Mouse (Mus musculus): Measurements from ENCODE around the gene Tia1.
"Not testable (repeated sequence)": the region's sequence is repeated elsewhere in the genome, so short reads cannot be mapped to it uniquely, and the experiment has no call there.

Tia1 gene

DNA sequence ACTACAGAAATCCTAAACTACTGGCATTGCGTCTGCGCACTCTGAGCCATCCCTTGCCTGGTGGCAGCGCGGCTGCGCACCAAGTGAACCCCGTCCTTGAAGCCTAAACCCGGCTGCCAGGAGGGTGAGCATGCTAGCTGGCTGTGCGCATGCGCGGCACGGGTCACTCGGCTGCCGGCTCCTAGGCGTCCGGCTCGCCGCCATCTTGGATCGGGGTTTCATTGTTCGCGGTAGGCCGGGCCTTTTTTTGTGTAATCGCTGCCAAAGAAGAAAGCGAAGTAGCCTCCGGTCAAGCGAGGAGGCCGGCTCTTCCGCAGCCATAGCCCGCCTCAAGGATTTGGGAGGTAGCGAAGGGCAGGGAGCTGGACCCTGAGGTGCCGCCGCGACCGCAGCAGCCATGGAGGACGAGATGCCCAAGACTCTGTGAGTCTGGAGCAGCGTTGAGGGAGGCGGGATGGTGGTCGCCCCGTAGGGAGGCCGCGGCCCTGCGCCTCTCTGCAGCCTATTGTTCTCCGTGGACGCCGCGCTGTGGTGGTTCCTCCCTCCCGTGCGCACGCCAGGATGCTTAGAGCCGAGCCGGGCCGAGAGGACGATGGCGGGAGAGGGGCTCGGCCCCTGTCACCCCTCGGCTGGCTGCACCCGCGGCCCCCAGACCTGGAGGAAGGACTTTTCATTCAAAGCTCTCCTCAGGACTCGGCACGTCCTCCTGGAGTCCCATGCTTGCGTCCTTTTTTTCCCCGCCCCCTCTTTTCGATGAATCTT is at the start of gene Tia1:
Tia1 (plus strand) TSS at position 120 of the 762 bp plus-strand sequence.
- DNase-seq (ENCODE audit: extremely low read depth, low read depth, low spot score), result peak; percentile 64

GRCm38 (mm10) chr6:86354948-86355347 is 49.1 kb upstream of the Tia1 start:
- DNase-seq (ENCODE audit: extremely low read depth, low read depth, low spot score), result no peak

GRCm38 (mm10) chr6:86356956-86357355 is 47.1 kb upstream of the Tia1 start:
- no peak for DNase-seq (ENCODE audit: extremely low read depth, low read depth, low spot score)

DNA sequence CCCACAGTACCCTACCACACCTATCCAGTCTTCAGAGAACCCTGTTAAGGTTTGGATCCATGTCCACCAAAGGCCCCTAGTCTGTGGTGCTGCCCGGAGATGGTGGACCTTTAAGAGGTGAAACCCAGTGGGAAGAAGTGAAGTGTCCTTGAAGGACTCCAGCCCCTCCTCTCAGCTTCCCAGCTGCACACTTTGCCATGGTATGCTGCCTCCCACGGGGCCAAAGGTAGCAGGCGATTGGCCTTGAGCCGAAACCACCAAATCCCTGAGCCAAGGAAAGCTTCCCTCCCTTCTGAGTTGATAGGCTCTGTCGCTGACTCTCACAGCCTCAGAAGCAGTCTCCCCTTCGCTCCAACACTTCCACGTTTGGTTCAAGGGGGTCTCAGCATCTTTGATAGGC is 43.3 kb upstream of the Tia1 start:
- DNase-seq (ENCODE audit: extremely low read depth, low read depth, low spot score), result no peak

DNA sequence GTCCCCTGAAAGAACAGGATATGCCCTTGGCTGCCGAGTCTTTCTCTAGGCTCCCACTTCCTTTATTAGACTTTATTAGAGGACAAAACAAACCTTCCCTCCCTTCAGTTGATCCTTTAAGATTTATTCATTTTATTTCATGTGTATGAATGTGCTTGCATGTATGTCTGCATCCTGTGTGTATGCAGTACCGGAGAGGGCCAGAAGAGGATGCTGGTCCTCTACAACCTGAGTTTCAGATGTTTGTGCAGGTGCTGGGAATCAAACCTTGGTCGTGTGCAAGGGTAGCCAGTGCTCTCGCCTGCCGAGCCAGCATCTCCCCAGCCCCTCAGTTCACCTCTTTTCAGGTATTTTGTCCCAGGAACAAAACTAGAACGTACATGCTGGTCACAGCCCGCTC is 42.6 kb upstream of the Tia1 start:
- DNase-seq (ENCODE audit: extremely low read depth, low read depth, low spot score), result no peak

- no peak for DNase-seq (ENCODE audit: extremely low read depth, low read depth, low spot score)
Measured at GRCm38 (mm10) chr6:86364442-86365141, 39.4 kb upstream of the Tia1 start.

GRCm38 (mm10) chr6:86365371-86366124 is 38.5 kb upstream of the Tia1 start, which contains the start of gene Fam136a:
Gene Fam136a, plus strand, starts transcription at chr6:86365646.
- peak; percentile 69 for DNase-seq (ENCODE audit: extremely low read depth, low read depth, low spot score)

GRCm38 (mm10) chr6:86366125-86366852 is 37.7 kb upstream of the Tia1 start:
- no peak for DNase-seq (ENCODE audit: extremely low read depth, low read depth, low spot score)

DNA sequence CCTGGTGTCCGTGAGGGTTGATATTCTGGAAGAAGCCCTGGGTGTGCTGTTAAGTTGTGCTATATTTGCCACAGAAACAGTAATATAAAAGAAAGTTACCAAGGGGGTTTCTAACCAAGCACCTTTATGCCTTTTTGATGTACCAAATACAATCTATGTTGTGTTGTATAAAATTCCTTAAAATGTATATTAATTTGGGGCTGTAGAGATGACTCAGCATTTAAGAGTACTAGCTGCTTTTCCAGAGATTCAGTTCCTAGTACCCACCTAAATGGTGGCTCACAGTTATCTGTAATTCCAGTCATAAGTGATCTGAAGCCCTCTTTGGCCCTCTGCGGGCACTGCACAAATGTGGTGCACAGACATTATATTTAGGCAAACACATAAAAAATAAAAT is 37.2 kb upstream of the Tia1 start:
- no peak for DNase-seq (ENCODE audit: extremely low read depth, low read depth, low spot score)

GRCm38 (mm10) chr6:86368479-86368878 is 35.5 kb upstream of the Tia1 start:
- no peak for DNase-seq (ENCODE audit: extremely low read depth, low read depth, low spot score)

GRCm38 (mm10) chr6:86370093-86370713 is 33.8 kb upstream of the Tia1 start:
- DNase-seq (ENCODE audit: extremely low read depth, low read depth, low spot score), result no peak

- DNase-seq (ENCODE audit: extremely low read depth, low read depth, low spot score), result no peak
Measured at GRCm38 (mm10) chr6:86370764-86371339, 33.2 kb upstream of the Tia1 start, which contains the start of gene Snrpg. Gene Snrpg, plus strand, starts transcription at chr6:86371304.

DNA sequence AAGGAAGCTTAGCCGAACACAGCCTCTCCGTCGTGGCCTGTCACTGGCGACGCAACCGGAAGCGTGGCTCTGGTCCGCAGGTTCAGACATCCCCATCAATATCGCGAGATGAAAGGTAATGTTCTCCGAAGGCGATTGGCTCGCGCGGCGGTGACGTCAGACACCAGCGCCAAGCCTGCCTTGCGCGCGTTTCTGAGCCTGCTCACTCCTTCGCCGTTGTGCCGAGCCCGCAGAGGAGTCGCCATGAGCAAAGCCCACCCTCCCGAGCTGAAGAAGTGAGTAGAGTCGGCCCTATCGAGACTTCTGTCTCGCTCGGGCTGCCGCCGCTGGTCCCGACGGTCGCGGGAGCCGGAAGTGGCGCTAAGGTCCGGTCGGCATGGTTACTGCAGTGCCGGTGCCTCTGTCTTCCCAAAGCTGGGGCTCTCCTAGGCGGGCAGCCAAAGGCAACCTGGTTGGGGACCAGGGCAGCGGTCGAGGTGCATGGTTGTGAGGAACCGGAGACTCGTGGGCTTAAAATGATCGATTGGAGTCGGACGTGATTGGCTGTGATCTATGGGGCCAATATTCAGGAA is 32.6 kb upstream of the Tia1 start:
- no peak for DNase-seq (ENCODE audit: extremely low read depth, low read depth, low spot score)

DNA sequence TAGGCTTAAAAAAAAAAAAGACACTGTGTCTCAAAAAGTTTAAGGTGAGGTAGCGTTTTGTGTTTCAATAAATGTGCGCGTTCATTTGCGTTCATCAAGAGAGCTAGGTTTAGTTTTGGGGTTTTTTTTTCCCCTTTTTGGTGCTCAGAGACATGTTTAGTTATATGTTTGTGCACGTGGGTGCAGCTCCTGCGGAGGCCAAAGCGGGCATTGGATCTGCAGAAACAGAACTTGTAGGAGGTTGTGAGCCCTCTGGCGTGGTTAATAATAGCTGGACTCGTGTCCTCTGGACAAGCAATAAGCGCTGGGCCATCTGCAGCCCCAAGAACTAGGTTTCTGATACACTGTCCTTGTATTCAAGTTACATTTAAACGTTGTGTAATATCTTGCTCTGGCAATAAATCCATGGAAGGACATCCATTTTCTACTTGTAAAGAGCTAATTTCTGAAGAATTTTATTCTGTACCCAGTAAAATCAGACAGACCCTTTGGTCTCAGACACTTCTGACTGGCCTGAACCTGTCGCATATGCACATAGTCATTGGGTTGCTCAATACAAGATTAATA is 32.0 kb upstream of the Tia1 start:
- no peak for DNase-seq (ENCODE audit: extremely low read depth, low read depth, low spot score)

GRCm38 (mm10) chr6:86373556-86373955 is 30.5 kb upstream of the Tia1 start:
- DNase-seq (ENCODE audit: extremely low read depth, low read depth, low spot score), result no peak

DNA sequence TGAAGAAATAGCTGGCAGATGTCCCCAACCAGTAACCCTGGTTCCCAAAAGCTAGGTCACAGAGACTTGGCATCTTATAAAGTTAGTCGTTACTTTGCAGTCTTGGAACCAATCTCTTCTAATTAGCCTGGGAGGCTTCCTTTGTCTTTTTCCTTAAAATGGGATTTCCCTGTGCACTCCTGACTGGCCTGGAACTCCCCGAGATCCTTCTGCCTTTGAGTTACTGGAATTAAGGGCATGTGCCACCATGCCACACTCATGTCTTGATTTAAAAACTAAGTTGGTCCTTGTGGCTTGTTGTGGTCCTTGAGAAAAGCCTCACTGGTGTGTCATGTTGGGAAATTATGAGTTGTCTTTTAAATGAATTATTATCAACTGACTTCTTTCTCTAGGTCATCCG is 25.7 kb upstream of the Tia1 start:
- DNase-seq (ENCODE audit: extremely low read depth, low read depth, low spot score), result peak; percentile 67

DNA sequence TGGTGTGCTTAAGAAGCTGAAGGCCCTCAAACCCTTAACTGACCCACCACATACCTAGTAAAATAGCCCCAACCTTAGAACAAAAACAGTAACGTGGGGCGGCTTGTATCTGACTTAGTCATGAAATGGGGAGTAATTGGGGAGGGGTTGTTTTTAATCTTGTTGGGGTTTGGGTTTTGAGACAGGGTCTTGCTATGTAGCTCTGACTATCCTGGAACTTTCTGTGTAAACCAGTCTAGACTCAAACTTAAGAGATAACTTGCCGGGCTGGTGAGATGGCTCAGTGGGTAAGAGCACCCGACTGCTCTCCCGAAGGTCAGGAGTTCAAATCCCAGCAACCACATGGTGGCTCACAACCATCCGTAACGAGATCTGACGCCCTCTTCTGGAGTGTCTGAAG is 23.9 kb upstream of the Tia1 start:
- not testable (repeated sequence) for DNase-seq (ENCODE audit: extremely low read depth, low read depth, low spot score)

GRCm38 (mm10) chr6:86382551-86382950 is 21.5 kb upstream of the Tia1 start:
- no peak for DNase-seq (ENCODE audit: extremely low read depth, low read depth, low spot score)

DNA sequence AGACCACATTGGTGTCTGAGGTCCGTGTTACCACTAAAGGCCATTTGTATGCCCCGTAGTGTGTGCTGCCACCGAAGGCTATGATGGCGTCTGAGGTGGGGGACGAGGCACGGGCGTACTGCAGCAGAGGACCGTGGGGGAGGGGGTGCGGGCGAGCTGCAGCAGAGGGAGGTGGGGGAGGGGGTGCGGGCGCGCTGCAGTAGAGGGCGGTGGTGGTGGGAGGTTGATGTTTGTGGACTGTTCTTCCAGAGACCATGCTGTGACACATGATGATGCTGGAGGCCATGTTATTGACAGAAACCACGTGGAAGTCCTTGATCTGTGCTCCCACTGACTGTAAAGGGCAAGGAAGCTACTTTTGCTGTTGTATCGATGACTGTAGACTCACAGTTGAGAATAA is 20.6 kb upstream of the Tia1 start:
- DNase-seq (ENCODE audit: extremely low read depth, low read depth, low spot score), result no peak
